Mouse (Mus musculus) MEL (cell line): ENCODE data around the gene Hpse2. TPM values are rescaled to one million over a fixed set of nuclear protein-coding genes. Genes with fewer than 3 reads are reported as not detected.

Experiments used
- DNase-seq: peaks from one replicate; pipeline ENCODE4 v3.0.0; 2011; ENCODE audit warnings: low read depth, low spot score
- H3K27ac ChIP-seq: 2 replicates; pipeline ENCODE4 v1.5.1; 2012; ENCODE audit warnings: low read depth, mild to moderate bottlenecking, control low read depth, low read length, moderate library complexity; ENCODE audit not compliant: control insufficient read depth
- H3K27me3 ChIP-seq, 2 experiments: fragments of 150-350 bp in 1 of 2; sonication (generic) in 1 of 2; 2 replicates each; pipeline ENCODE4 v1.6.1; 2012; ENCODE audit warnings: low read length in 2 of 2, mild to moderate bottlenecking in 2 of 2, improper control_type of control experiment in 1 of 2, moderate library complexity in 1 of 2; ENCODE audit not compliant: insufficient read depth in 2 of 2, control insufficient read depth in 1 of 2
- H3K36me3 ChIP-seq, 2 experiments: 2 replicates each; pipeline ENCODE4 v1.6.1; 2012 to 2014; ENCODE audit warnings: low read length in 2 of 2, improper control_type of control experiment in 1 of 2, inconsistent platforms in 1 of 2, mild to moderate bottlenecking in 1 of 2; ENCODE audit not compliant: insufficient read depth in 2 of 2, control insufficient read depth in 1 of 2
- H3K4me1 ChIP-seq, 2 experiments: fragments of 150-350 bp in 1 of 2; sonication (generic) in 1 of 2; 2 replicates each; pipeline ENCODE4 v1.6.1; 2012; ENCODE audit warnings: low read length in 2 of 2, improper control_type of control experiment in 1 of 2, mild to moderate bottlenecking in 1 of 2; ENCODE audit not compliant: insufficient read depth in 2 of 2, control insufficient read depth in 1 of 2
- H3K4me3 ChIP-seq, 2 experiments: fragments of 150-350 bp in 1 of 2; sonication (generic) in 1 of 2; 2 replicates each; pipeline ENCODE4 v1.5.1; 2012; ENCODE audit warnings: low read depth in 2 of 2, low read length in 2 of 2, mild to moderate bottlenecking in 2 of 2, moderate library complexity in 2 of 2, control low read depth in 1 of 2, improper control_type of control experiment in 1 of 2; ENCODE audit not compliant: control insufficient read depth in 1 of 2, insufficient read depth in 1 of 2
- H3K79me2 ChIP-seq: 2 replicates; pipeline ENCODE4 v1.6.1; 2012; ENCODE audit warnings: mild to moderate bottlenecking, low read length, moderate library complexity; ENCODE audit not compliant: control insufficient read depth, poor library complexity, insufficient read depth
- H3K9ac ChIP-seq: 2 replicates; pipeline ENCODE4 v1.6.1; 2012; ENCODE audit warnings: low read depth, mild to moderate bottlenecking, control low read depth, low read length, moderate library complexity; ENCODE audit not compliant: control insufficient read depth, poor library complexity, severe bottlenecking
- H3K9me3 ChIP-seq: fragments of 150-350 bp; sonication (generic); replicated peaks from 2 replicates; pipeline ENCODE4 v1.6.1; 2012; ENCODE audit warnings: mild to moderate bottlenecking, low read length, improper control_type of control experiment, moderate library complexity; ENCODE audit not compliant: insufficient read depth
- BHLHE40 ChIP-seq: IDR thresholded peaks from 2 replicates; pipeline ENCODE4 v1.6.1; 2012; ENCODE audit warnings: low read depth, mild to moderate bottlenecking, inconsistent platforms, low read length, improper control_type of control experiment, borderline replicate concordance
- CHD1 ChIP-seq: IDR thresholded peaks from 2 replicates; pipeline ENCODE4 v1.6.1; 2012; ENCODE audit warnings: low read depth, mild to moderate bottlenecking, inconsistent platforms, low read length, improper control_type of control experiment
- CHD2 ChIP-seq: IDR thresholded peaks from 2 replicates; pipeline ENCODE4 v1.6.1; 2011; ENCODE audit warnings: low read length, improper control_type of control experiment
- CTCF ChIP-seq, 3 experiments: IDR thresholded peaks in 2 of 3; conservative IDR thresholded peaks in 1 of 3; 2 replicates each; pipeline ENCODE4 v1.5.1; 2011 to 2012; ENCODE audit warnings: low read length in 3 of 3, low read depth in 2 of 3, mild to moderate bottlenecking in 2 of 3, improper control_type of control experiment in 1 of 3, inconsistent platforms in 1 of 3, mixed read lengths in 1 of 3, moderate library complexity in 1 of 3; ENCODE audit not compliant: control insufficient read depth in 1 of 3, insufficient read depth in 1 of 3, poor library complexity in 1 of 3, severe bottlenecking in 1 of 3
- E2F4 ChIP-seq: IDR thresholded peaks from 2 replicates; pipeline ENCODE4 v1.6.1; 2011; ENCODE audit warnings: low read depth, low read length, improper control_type of control experiment, borderline replicate concordance
- EP300 ChIP-seq, 2 experiments: IDR thresholded peaks; 2 replicates each; pipeline ENCODE4 v1.6.1; 2011; ENCODE audit warnings: improper control_type of control experiment in 2 of 2, low read length in 2 of 2, low read depth in 1 of 2, mild to moderate bottlenecking in 1 of 2
- ETS1 ChIP-seq: IDR thresholded peaks from 2 replicates; pipeline ENCODE4 v1.6.1; 2012; ENCODE audit warnings: low read depth, mild to moderate bottlenecking, inconsistent platforms, low read length, improper control_type of control experiment, moderate library complexity
- HCFC1 ChIP-seq: IDR thresholded peaks from 2 replicates; pipeline ENCODE4 v1.6.1; 2012; ENCODE audit warnings: low read depth, mild to moderate bottlenecking, inconsistent platforms, low read length, improper control_type of control experiment, moderate library complexity
- JUND ChIP-seq: IDR thresholded peaks from 2 replicates; pipeline ENCODE4 v1.6.1; 2011; ENCODE audit warnings: low read depth, mild to moderate bottlenecking, improper control_type of control experiment, low read length
- KAT2A ChIP-seq: conservative IDR thresholded peaks from 2 replicates; pipeline ENCODE4 v1.6.1; 2012; ENCODE audit warnings: low read depth, low read length, improper control_type of control experiment, inconsistent platforms
- MAX ChIP-seq: IDR thresholded peaks from 2 replicates; pipeline ENCODE4 v1.6.1; 2011; ENCODE audit warnings: low read length, improper control_type of control experiment
- MYC ChIP-seq: IDR thresholded peaks from 2 replicates; pipeline ENCODE4 v1.6.1; 2011; ENCODE audit warnings: low read depth, mild to moderate bottlenecking, low read length, improper control_type of control experiment, moderate library complexity
- POLR2A ChIP-seq, 2 experiments: IDR thresholded peaks; 2 replicates each; pipeline ENCODE4 v1.6.1; 2011 to 2012; ENCODE audit warnings: low read length in 2 of 2, mild to moderate bottlenecking in 2 of 2, control low read depth in 1 of 2, improper control_type of control experiment in 1 of 2, low read depth in 1 of 2, moderate library complexity in 1 of 2; ENCODE audit not compliant: control insufficient read depth in 1 of 2, insufficient read depth in 1 of 2, poor library complexity in 1 of 2
- POLR2AphosphoS2 ChIP-seq: IDR thresholded peaks from 2 replicates; pipeline ENCODE4 v1.6.1; 2011; ENCODE audit warnings: low read length, improper control_type of control experiment
- POLR2AphosphoS5 ChIP-seq: IDR thresholded peaks from 2 replicates; pipeline ENCODE4 v1.6.1; 2012; ENCODE audit warnings: low read depth, borderline replicate concordance, mild to moderate bottlenecking, inconsistent platforms, low read length, moderate library complexity, mixed read lengths
- RAD21 ChIP-seq: IDR thresholded peaks from 2 replicates; pipeline ENCODE4 v1.6.1; 2011; ENCODE audit warnings: mild to moderate bottlenecking, low read depth, low read length, improper control_type of control experiment
- SIN3A ChIP-seq: IDR thresholded peaks from 2 replicates; pipeline ENCODE4 v1.6.1; 2012; ENCODE audit warnings: low read length, improper control_type of control experiment, inconsistent platforms
- SMC3 ChIP-seq: IDR thresholded peaks from 2 replicates; pipeline ENCODE4 v1.6.1; 2011; ENCODE audit warnings: low read depth, low read length, improper control_type of control experiment
- TAL1 ChIP-seq: IDR thresholded peaks from 2 replicates; pipeline ENCODE4 v1.6.1; 2012; ENCODE audit warnings: mild to moderate bottlenecking, inconsistent platforms, low read length, moderate library complexity, mixed read lengths
- TCF12 ChIP-seq: IDR thresholded peaks from 2 replicates; pipeline ENCODE4 v1.6.1; 2014; ENCODE audit warnings: low read depth, mild to moderate bottlenecking, inconsistent platforms, low read length, improper control_type of control experiment, moderate library complexity
- UBTF ChIP-seq: IDR thresholded peaks from 2 replicates; pipeline ENCODE4 v1.6.1; 2012; ENCODE audit warnings: low read depth, mild to moderate bottlenecking, inconsistent platforms, low read length, improper control_type of control experiment, moderate library complexity, borderline replicate concordance; ENCODE audit not compliant: insufficient read depth
- USF1 ChIP-seq: IDR thresholded peaks from 2 replicates; pipeline ENCODE4 v1.6.1; 2014; ENCODE audit warnings: low read depth, mild to moderate bottlenecking, inconsistent platforms, low read length, improper control_type of control experiment, moderate library complexity
- ZC3H11A ChIP-seq: IDR thresholded peaks from 2 replicates; pipeline ENCODE4 v1.6.1; 2012; ENCODE audit warnings: low read depth, mild to moderate bottlenecking, inconsistent platforms, low read length, improper control_type of control experiment
- ZKSCAN1 ChIP-seq: IDR thresholded peaks from 2 replicates; pipeline ENCODE4 v1.6.1; 2012; ENCODE audit warnings: low read depth, mild to moderate bottlenecking, inconsistent platforms, low read length, improper control_type of control experiment, moderate library complexity
- ZMIZ1 ChIP-seq: IDR thresholded peaks from 2 replicates; pipeline ENCODE4 v1.6.1; 2012; ENCODE audit warnings: low read depth, mild to moderate bottlenecking, inconsistent platforms, low read length, improper control_type of control experiment, moderate library complexity
- polyA plus RNA-seq, 2 experiments: library from polyadenylated mRNA; stranded (reverse) in 1 of 2; unstranded in 1 of 2; fragments of >175 nt in 1 of 2; fragments of >200 nt in 1 of 2; gene quantifications; 2 replicates each; pipeline versions ENCODE4 v1.2.1 to v1.2.4; 2012; ENCODE audit warnings: low replicate concordance in 2 of 2, low read depth in 1 of 2; ENCODE audit not compliant: insufficient read length in 2 of 2, insufficient read depth in 1 of 2, missing spikeins in 1 of 2
- total RNA-seq: library from RNA; depleted of rRNA; stranded (reverse); fragments of 300-350 nt; gene quantifications from 2 replicates; pipeline ENCODE4 v1.2.3, GENCODE M21; 2012

The Hpse2 gene
- total and polyA plus RNA-seq, 3 experiments: not detected

DNA sequence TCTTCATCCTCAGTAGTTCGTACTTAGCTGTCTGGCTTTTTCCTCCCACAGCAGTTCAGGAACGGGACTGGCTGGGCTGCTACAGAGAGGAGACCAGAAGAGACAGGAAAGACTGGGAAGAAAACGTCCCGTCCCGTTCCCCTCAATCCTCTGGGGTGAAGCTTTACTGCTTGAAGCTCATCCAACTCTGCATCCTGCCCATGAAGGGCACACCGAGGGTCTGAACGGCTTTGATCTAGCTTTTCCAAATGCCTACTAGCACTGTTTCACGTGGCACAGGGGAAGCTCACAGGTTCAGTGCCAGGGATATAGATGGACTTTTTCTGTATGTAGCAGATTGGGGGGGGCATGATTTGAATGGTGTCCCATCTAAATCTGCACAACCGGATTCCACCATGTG is 592.4 kb downstream of the Hpse2 start:
- Histone ChIP-seq H3K9me3 (no peaks in the 10 kb centered on the region), H3K4me3 (no peak overlapping the region), H3K27me3 (peaks cover 21 to 22% of the 10 kb centered on the region in 2 experiments), H3K27ac (no peak overlapping the region), H3K79me2 (no peaks in the 10 kb centered on the region), H3K9ac (no peak overlapping the region), H3K36me3 (no peaks in the 10 kb centered on the region), H3K4me1 (no peaks in the 10 kb centered on the region)
- TF ChIP-seq POLR2AphosphoS5 (no peak), POLR2A (IDR thresholded peaks at IDR 0.05; ENCODE audit: control insufficient read depth in 1 of 2, insufficient read depth in 1 of 2, low read depth in 1 of 2, low read length in 2 of 2, poor library complexity in 1 of 2) (no peak), ETS1 (no peak), E2F4 (no peak), HCFC1 (no peak), CHD1 (no peak), CHD2 (no peak), JUND (no peak), EP300 (IDR thresholded peaks at IDR 0.05; ENCODE audit: low read depth in 1 of 2, low read length in 2 of 2) (no peak), KAT2A (no peak), POLR2AphosphoS2 (no peak), MAX (no peak), ZMIZ1 (no peak), TCF12 (no peak), MYC (no peak), USF1 (no peak), TAL1 (no peak)
- no peak for DNase-seq

DNA sequence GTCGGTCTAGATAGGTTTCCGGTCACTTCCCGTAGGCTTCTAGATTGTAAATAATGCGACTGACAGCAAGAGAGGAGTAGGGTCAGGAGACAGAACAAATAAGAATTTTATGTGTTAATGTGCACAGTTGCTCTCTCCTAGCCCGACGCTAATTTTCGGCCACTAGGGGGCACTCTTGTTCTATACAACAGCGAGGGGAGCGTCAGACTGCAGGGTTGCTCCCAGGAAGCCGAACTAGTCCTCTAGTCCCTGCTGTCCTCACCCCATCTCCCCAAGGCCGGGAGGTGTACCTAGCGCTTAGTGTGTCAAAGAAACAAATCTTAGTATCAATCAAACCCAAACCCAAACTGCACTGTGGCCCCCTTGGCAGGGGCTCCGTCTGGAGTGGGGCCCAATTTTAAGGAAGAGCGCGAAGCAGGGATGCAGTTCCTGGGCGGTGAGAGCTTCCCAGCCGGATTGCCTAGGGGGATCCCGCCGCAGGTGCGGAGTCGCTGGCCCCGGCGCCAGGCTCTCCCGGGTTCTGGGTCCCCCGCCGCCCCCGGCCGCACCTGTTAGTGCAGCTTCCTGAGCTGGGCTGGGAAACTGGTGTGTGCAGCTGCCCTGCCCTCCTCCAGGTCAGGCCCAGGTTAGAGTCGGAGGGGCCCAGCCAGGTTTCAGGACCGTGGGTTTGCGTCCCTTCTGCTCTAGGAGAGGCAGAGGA is 593.1 kb downstream of the Hpse2 start:
- no peaks in the 10 kb centered on the region for H3K36me3 ChIP-seq
- no peak overlapping the region for H3K9ac ChIP-seq
- H3K4me3 ChIP-seq: no peak overlapping the region
- no peaks in the 10 kb centered on the region for H3K9me3 ChIP-seq
- peak; percentile 85 for DNase-seq
- H3K79me2 ChIP-seq: no peaks in the 10 kb centered on the region
- H3K27ac ChIP-seq: no peak overlapping the region
- no peak for TF ChIP-seq CHD1
- TF ChIP-seq ETS1: no peak
- no peak for TF ChIP-seq BHLHE40
- no peak for TF ChIP-seq UBTF
- no peak for TF ChIP-seq TAL1
- TF ChIP-seq ZC3H11A: peak; percentile 93
- peak; percentile 96 for TF ChIP-seq RAD21
- TF ChIP-seq CTCF (IDR thresholded peaks at IDR 0.05 in 2 of 3, conservative IDR thresholded peaks at IDR 0.05 in 1 of 3; ENCODE audit: control insufficient read depth in 1 of 3, insufficient read depth in 1 of 3, low read depth in 2 of 3, low read length in 3 of 3, poor library complexity in 1 of 3, severe bottlenecking in 1 of 3): peak; percentile 89 to 94 (median 93)
- no peak for TF ChIP-seq SIN3A
- no peak for TF ChIP-seq POLR2AphosphoS2
- no peak for TF ChIP-seq CHD2
- no peak for TF ChIP-seq POLR2A (IDR thresholded peaks at IDR 0.05; ENCODE audit: control insufficient read depth in 1 of 2, insufficient read depth in 1 of 2, low read depth in 1 of 2, low read length in 2 of 2, poor library complexity in 1 of 2)
- no peak for TF ChIP-seq ZKSCAN1
- peak; percentile 87 for TF ChIP-seq SMC3
- H3K27me3 ChIP-seq: peaks cover 23 to 26% of the 10 kb centered on the region in 2 experiments
- H3K4me1 ChIP-seq: no peaks in the 10 kb centered on the region
